Mouse (Mus musculus): ENCODE data around the gene Orc5. TPM values are rescaled to one million over a fixed set of nuclear protein-coding genes. Genes with fewer than 3 reads are reported as not detected.

Orc5 gene
- polyA plus RNA-seq, 1 experiment from 2014 or later = 43.5 TPM

GRCm38 (mm10) chr5:22572456-22572855 is 22.2 kb upstream of the Orc5 start:
- no peaks in the 10 kb centered on the region for H3K36me3 ChIP-seq (ENCODE audit: insufficient read depth, low read length)
- H3K9me3 ChIP-seq (ENCODE audit: low read length) = no peaks in the 10 kb centered on the region
- H3K4me3 ChIP-seq (ENCODE audit: low read length) = no peak overlapping the region
- no peaks in the 10 kb centered on the region for H3K27me3 ChIP-seq (ENCODE audit: insufficient read depth, low read length)
- 76% methylated on average over 3 of the region's 3 CpGs for WGBS
- H3K9ac ChIP-seq (replicated peaks; ENCODE audit: low read length) = no peak overlapping the region
- H3K4me2 ChIP-seq (replicated peaks; ENCODE audit: low read depth, low read length) = no peak overlapping the region
- H3K4me1 ChIP-seq (ENCODE audit: insufficient read depth, low read length) = no peaks in the 10 kb centered on the region
- ATAC-seq (ENCODE audit: low FRiP score, low TSS enrichment) = no peak
- H3K27ac ChIP-seq (ENCODE audit: low read length) = no peak overlapping the region

- ATAC-seq (ENCODE audit: low FRiP score, low TSS enrichment) = no peak
- 0 out of 2 replicates have a peak, but pooled peaks cover 4% of the 10 kb centered on the region for H3K36me3 ChIP-seq (ENCODE audit: insufficient read depth, low read length)
- 86% methylated on average over 2 of the region's 2 CpGs for WGBS
Measured at GRCm38 (mm10) chr5:22565708-22566107, 15.5 kb upstream of the Orc5 start.

GRCm38 (mm10) chr5:22559801-22560200 is 9.6 kb upstream of the Orc5 start:
- H3K4me2 ChIP-seq (replicated peaks; ENCODE audit: low read depth, low read length) = no peak overlapping the region
- no peaks in the 10 kb centered on the region for H3K9me3 ChIP-seq (ENCODE audit: low read length)
- no peak overlapping the region for H3K4me3 ChIP-seq (ENCODE audit: low read length)
- H3K36me3 ChIP-seq (ENCODE audit: insufficient read depth, low read length) = peaks cover 6% of the 10 kb centered on the region; the same call in 1 of the 2 replicates
- no peak for ATAC-seq (ENCODE audit: low FRiP score, low TSS enrichment)
- H3K27me3 ChIP-seq (ENCODE audit: insufficient read depth, low read length) = no peaks in the 10 kb centered on the region
- H3K4me1 ChIP-seq (ENCODE audit: insufficient read depth, low read length) = no peaks in the 10 kb centered on the region
- WGBS = 79% methylated on average over 2 of the region's 2 CpGs
- no peak overlapping the region for H3K9ac ChIP-seq (replicated peaks; ENCODE audit: low read length)
- H3K27ac ChIP-seq (ENCODE audit: low read length) = no peak overlapping the region

More at GRCm38 (mm10) chr5:22565708-22566107, 15.5 kb upstream of the Orc5 start:
- no peaks in the 10 kb centered on the region for H3K9me3 ChIP-seq (ENCODE audit: low read length)
- no peak overlapping the region for H3K9ac ChIP-seq (replicated peaks; ENCODE audit: low read length)
- no peak overlapping the region for H3K4me2 ChIP-seq (replicated peaks; ENCODE audit: low read depth, low read length)
- H3K4me3 ChIP-seq (ENCODE audit: low read length) = no peak overlapping the region
- H3K4me1 ChIP-seq (ENCODE audit: insufficient read depth, low read length) = no peaks in the 10 kb centered on the region
- no peaks in the 10 kb centered on the region for H3K27me3 ChIP-seq (ENCODE audit: insufficient read depth, low read length)
- H3K27ac ChIP-seq (ENCODE audit: low read length) = no peak overlapping the region

GRCm38 (mm10) chr5:22557491-22558113 is 7.4 kb upstream of the Orc5 start:
- peaks cover 6% of the 10 kb centered on the region; the same call in 1 of the 2 replicates for H3K36me3 ChIP-seq (ENCODE audit: insufficient read depth, low read length)
- no peaks in the 10 kb centered on the region for H3K9me3 ChIP-seq (ENCODE audit: low read length)
- 87% methylated on average over 4 of the region's 4 CpGs for WGBS
- no peak overlapping the region for H3K4me2 ChIP-seq (replicated peaks; ENCODE audit: low read depth, low read length)
- no peaks in the 10 kb centered on the region for H3K27me3 ChIP-seq (ENCODE audit: insufficient read depth, low read length)
- H3K9ac ChIP-seq (replicated peaks; ENCODE audit: low read length) = no peak overlapping the region
- no peak for ATAC-seq (ENCODE audit: low FRiP score, low TSS enrichment)
- no peaks in the 10 kb centered on the region for H3K4me1 ChIP-seq (ENCODE audit: insufficient read depth, low read length)
- no peak overlapping the region for H3K27ac ChIP-seq (ENCODE audit: low read length)
- H3K4me3 ChIP-seq (ENCODE audit: low read length) = no peak overlapping the region

GRCm38 (mm10) chr5:22556713-22557112 is 6.5 kb upstream of the Orc5 start:
- 78% methylated on average over 4 of the region's 4 CpGs for WGBS
- Histone ChIP-seq H3K27ac (ENCODE audit: low read length) (no peak overlapping the region), H3K9me3 (ENCODE audit: low read length) (no peaks in the 10 kb centered on the region), H3K4me2 (replicated peaks; ENCODE audit: low read depth, low read length) (no peak overlapping the region), H3K36me3 (ENCODE audit: insufficient read depth, low read length) (peaks cover 5% of the 10 kb centered on the region; the same call in 1 of the 2 replicates), H3K27me3 (ENCODE audit: insufficient read depth, low read length) (no peaks in the 10 kb centered on the region), H3K9ac (replicated peaks; ENCODE audit: low read length) (no peak overlapping the region), H3K4me1 (ENCODE audit: insufficient read depth, low read length) (no peaks in the 10 kb centered on the region), H3K4me3 (ENCODE audit: low read length) (no peak overlapping the region)
- ATAC-seq (ENCODE audit: low FRiP score, low TSS enrichment) = no peak

- 94% methylated on average over 14 of the region's 14 CpGs for WGBS
Measured at GRCm38 (mm10) chr5:22552233-22552765, 2.1 kb upstream of the Orc5 start.

GRCm38 (mm10) chr5:22549366-22550032 is 730 bp downstream of the Orc5 start:
- Histone ChIP-seq H3K36me3 (ENCODE audit: insufficient read depth, low read length) (peaks cover 21% of the 10 kb centered on the region), H3K27me3 (ENCODE audit: insufficient read depth, low read length) (no peaks in the 10 kb centered on the region), H3K4me3 (ENCODE audit: low read length) (peak overlapping the region; percentile 62), H3K9ac (replicated peaks; ENCODE audit: low read length) (peak overlapping the region; percentile 87), H3K4me2 (replicated peaks; ENCODE audit: low read depth, low read length) (peak overlapping the region; percentile 72), H3K4me1 (ENCODE audit: insufficient read depth, low read length) (peaks cover 7% of the 10 kb centered on the region), H3K9me3 (ENCODE audit: low read length) (no peaks in the 10 kb centered on the region), H3K27ac (ENCODE audit: low read length) (peak overlapping the region; percentile 74)
- no peak for ATAC-seq (ENCODE audit: low FRiP score, low TSS enrichment)
- WGBS = 11% methylated on average over 11 of the region's 11 CpGs

More at GRCm38 (mm10) chr5:22552233-22552765, 2.1 kb upstream of the Orc5 start:
- peaks cover 7% of the 10 kb centered on the region for H3K4me1 ChIP-seq (ENCODE audit: insufficient read depth, low read length)
- H3K4me2 ChIP-seq (replicated peaks; ENCODE audit: low read depth, low read length) = no peak overlapping the region
- no peaks in the 10 kb centered on the region for H3K27me3 ChIP-seq (ENCODE audit: insufficient read depth, low read length)
- H3K36me3 ChIP-seq (ENCODE audit: insufficient read depth, low read length) = no peaks in the 10 kb centered on the region
- no peak for ATAC-seq (ENCODE audit: low FRiP score, low TSS enrichment)
- H3K9me3 ChIP-seq (ENCODE audit: low read length) = no peaks in the 10 kb centered on the region
- no peak overlapping the region for H3K4me3 ChIP-seq (ENCODE audit: low read length)
- no peak overlapping the region for H3K27ac ChIP-seq (ENCODE audit: low read length)
- H3K9ac ChIP-seq (replicated peaks; ENCODE audit: low read length) = no peak overlapping the region

GRCm38 (mm10) chr5:22548556-22549161 is 1.6 kb downstream of the Orc5 start:
- H3K27me3 ChIP-seq (ENCODE audit: insufficient read depth, low read length) = no peaks in the 10 kb centered on the region
- H3K27ac ChIP-seq (ENCODE audit: low read length) = 0 out of 2 replicates have a peak overlapping the region, but pooled peaks have one; percentile 25
- WGBS = 43% methylated on average over 6 of the region's 6 CpGs
- H3K9ac ChIP-seq (replicated peaks; ENCODE audit: low read length) = no peak overlapping the region
- H3K4me1 ChIP-seq (ENCODE audit: insufficient read depth, low read length) = peaks cover 7% of the 10 kb centered on the region
- H3K36me3 ChIP-seq (ENCODE audit: insufficient read depth, low read length) = peaks cover 27% of the 10 kb centered on the region
- H3K4me3 ChIP-seq (ENCODE audit: low read length) = no peak overlapping the region
- H3K9me3 ChIP-seq (ENCODE audit: low read length) = no peaks in the 10 kb centered on the region
- peak overlapping the region; percentile 19; the same call in 1 of the 2 replicates for H3K4me2 ChIP-seq (replicated peaks; ENCODE audit: low read depth, low read length)
- ATAC-seq (ENCODE audit: low FRiP score, low TSS enrichment) = no peak

- no peak overlapping the region for H3K4me3 ChIP-seq (ENCODE audit: low read length)
Measured at GRCm38 (mm10) chr5:22546536-22546935, 3.7 kb downstream of the Orc5 start.

More at GRCm38 (mm10) chr5:22546536-22546935, 3.7 kb downstream of the Orc5 start:
- H3K9me3 ChIP-seq (ENCODE audit: low read length) = no peaks in the 10 kb centered on the region
- peaks cover 7% of the 10 kb centered on the region for H3K4me1 ChIP-seq (ENCODE audit: insufficient read depth, low read length)
- peaks cover 35% of the 10 kb centered on the region for H3K36me3 ChIP-seq (ENCODE audit: insufficient read depth, low read length)
- ATAC-seq (ENCODE audit: low FRiP score, low TSS enrichment) = no peak
- no peak overlapping the region for H3K4me2 ChIP-seq (replicated peaks; ENCODE audit: low read depth, low read length)
- no peaks in the 10 kb centered on the region for H3K27me3 ChIP-seq (ENCODE audit: insufficient read depth, low read length)
- WGBS = 96% methylated on average over 5 of the region's 5 CpGs
- no peak overlapping the region for H3K27ac ChIP-seq (ENCODE audit: low read length)
- H3K9ac ChIP-seq (replicated peaks; ENCODE audit: low read length) = no peak overlapping the region

All from kidney, embryonic 16.5 days (tissue).